Mouse (Mus musculus): Measurements from ENCODE around the gene Myo10.

The Myo10 gene

GRCm38 (mm10) chr15:25622200-25622866 is at the start of gene Myo10:
TSS of gene Myo10 (plus strand) at chr15:25622525.
- DNase-seq: peak; percentile 86

DNA sequence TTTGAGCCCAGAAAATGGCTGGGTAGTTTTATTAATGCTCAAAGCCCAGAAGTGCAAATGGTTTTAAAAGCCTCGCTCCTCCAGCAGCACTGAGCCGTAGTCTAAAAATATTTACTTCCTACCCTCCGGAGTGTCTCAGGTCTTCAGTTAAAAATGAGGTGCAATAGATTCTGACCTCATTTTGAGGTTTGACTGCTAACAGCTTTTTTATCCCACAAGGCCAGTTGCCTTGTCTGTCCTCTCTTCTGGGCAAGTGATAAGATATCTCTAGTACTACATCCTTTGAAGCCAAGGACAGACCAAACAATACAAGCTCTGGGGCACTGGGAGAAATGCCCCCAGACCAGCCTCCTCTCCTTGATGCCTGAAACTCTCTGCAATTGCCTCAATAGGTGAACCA is 49.2 kb upstream of the Myo10 start:
- DNase-seq: no peak

DNA sequence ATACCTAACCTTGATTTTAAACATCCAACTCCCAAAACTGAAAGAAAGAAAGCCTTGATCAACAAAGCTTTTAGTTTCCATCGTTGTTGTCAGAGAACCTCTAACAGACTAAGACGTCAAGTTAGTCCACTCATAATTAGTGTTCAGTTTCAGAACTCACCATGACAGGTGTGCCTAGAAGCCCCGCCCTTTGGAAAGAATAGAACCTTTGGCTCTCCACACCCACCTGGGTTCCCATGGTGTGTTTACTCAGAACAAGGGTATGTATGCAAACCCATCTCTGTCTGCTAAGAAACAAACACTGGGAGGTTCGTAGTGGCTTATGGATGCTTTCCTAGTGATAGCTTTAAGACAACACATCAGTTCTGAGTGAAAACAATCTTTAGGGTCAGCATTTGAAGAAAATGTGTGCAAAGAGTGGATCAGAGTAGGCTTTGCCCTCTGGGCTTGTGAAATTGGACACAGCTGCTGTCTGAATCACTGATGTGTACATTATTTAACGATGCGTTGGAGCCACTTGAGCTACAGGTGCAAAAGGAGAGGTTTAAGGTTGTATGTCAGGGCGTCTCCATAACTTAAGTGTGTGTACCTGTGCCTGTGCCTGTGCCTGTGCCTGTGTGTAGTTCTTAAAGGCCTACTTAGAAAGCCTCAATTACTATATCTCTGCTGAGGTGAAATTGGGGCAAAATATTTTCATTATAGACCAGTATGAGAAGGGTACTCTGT is 48.3 kb upstream of the Myo10 start:
- DNase-seq: no peak

GRCm38 (mm10) chr15:25577327-25578051 is 44.8 kb upstream of the Myo10 start:
- DNase-seq: no peak

GRCm38 (mm10) chr15:25578369-25578768 is 44.0 kb upstream of the Myo10 start:
- no peak for DNase-seq

- no peak for DNase-seq
Observed at GRCm38 (mm10) chr15:25580731-25581130, 41.6 kb upstream of the Myo10 start.

- no peak for DNase-seq
Observed at GRCm38 (mm10) chr15:25582055-25582454, 40.3 kb upstream of the Myo10 start.

- no peak for DNase-seq
Observed at GRCm38 (mm10) chr15:25583361-25583760, 39.0 kb upstream of the Myo10 start.

DNA sequence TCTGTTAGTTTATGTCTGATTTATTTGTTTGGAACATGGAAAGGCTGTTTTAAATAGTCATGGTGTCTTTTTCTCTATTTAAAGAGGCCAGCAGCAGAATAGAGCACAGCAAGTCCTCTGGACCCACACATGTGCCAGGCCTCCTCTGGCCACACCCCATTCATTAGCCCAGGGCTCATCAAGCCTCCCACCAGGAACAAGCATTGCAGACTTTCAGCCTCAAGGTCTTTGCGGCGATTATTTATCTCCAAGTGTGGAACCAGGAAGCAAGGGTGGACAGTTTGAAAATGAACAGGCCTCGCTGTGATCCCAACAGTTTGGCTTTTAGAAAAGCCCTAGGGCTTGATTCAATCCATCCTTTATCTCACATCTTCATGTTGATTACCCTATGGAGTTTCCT is 35.5 kb upstream of the Myo10 start:
- DNase-seq: no peak

DNA sequence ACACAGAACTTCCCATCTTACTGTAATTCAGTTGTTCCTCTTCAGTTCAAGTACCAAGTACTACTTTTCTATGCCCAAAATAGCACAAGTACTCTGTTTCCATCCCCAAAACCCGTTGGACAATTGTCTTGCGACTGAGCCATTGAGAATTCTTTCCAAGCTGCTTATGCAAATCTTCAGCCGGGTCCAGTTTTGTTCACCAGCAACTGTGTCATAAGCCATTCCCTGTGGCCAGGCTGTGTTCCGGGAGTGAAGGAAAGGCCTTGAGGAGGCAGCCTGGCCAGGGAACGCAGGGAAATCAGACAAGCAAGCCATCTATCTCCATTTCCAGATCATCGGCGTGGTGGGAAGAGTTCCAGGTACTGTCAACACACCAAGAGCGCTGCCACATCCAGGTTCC is 34.4 kb upstream of the Myo10 start:
- DNase-seq: no peak

- no peak for DNase-seq
Observed at GRCm38 (mm10) chr15:25589318-25589902, 32.9 kb upstream of the Myo10 start.

DNA sequence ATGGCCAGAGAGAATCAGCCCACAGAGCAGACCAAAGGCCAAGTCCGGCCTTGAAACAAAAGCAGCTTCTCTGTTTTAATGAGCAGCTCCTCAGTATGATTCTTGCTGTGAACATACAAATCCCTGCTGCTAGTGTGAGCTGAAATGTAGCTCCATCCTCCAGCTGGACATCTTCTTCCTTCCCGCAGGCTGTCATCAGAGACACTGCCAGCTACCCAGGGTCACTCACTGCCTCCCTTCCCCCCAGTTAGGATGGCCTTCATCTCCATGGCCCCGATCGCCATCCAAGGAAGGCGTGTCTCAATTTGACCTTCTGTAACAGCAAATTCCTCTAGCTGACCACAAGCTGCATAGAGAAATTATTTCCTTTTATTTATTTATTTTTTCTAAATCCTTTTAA is 32.4 kb upstream of the Myo10 start:
- peak; percentile 41 for DNase-seq

DNA sequence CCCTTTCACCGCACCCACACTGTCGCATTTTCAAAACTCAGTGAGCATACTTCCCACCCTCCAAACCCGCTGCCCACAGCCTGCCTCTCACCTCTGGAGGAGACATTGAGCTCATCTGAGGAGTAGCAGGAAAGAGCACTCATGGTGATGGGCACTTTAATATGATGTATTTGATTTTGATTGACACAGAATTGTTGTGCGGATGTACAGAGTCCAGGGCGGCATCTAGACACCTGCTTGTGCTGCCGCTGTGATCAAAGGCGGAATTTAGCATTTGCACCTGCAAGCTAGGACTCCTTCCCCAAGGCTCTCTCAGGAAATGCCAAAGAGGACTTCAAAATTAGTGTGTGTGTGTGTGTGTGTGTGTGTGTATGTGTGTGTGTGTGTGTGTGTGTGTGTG is 31.4 kb upstream of the Myo10 start:
- DNase-seq: no peak

DNA sequence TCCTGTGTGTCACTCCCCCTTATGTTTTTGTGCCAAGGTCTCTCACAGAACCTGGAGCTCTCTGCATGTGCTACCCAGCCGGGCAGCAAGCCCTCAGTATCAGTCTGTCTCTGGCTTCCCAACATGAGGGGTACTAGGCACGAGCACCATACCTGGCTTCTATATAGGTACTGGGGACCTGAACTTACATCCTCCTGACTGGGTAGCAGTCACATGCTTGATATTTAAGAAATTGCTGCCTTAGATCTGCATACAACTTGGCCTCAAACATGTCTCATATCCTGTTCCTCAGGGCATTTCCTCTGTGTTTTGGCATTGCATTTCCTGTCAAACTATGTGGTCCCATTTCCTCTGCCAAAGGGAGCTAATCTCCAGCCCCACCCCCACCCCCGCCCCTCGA is 30.4 kb upstream of the Myo10 start:
- DNase-seq: no peak

DNA sequence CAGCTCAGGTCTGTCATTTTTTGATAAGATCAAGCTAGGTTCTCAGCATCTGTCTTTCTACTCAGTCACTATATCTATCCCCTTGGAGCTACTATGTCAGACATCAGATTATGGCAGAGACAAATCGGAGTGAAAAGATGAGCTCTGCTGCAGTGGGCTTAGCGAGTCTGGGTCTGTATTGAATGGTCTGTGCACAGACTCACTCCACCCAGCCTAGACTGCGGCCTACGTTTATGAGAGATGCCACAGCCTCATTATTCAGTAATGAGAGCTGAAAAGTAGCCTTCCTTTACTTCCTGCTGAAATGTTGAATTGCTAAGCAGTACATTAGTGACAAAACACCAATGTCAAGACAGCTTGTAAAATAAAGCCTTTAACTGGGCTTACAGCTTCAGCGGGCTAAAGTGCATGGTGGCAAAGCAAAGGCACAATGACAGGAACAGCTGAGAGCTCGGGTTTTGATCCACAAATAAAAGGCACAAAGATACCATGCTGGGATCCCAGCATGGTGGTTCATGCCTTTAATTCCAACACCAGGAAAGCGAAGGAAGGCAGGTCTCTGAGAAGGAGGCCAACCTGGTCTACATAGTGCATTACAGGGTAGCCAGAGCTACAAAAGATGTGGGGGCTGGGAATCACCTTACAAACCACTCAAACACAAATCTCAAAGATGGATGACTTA is 28.7 kb upstream of the Myo10 start:
- no peak for DNase-seq

- no peak for DNase-seq
Observed at GRCm38 (mm10) chr15:25598313-25598712, 24.0 kb upstream of the Myo10 start.

- DNase-seq: no peak
Observed at GRCm38 (mm10) chr15:25602306-25602705, 20.0 kb upstream of the Myo10 start.

DNA sequence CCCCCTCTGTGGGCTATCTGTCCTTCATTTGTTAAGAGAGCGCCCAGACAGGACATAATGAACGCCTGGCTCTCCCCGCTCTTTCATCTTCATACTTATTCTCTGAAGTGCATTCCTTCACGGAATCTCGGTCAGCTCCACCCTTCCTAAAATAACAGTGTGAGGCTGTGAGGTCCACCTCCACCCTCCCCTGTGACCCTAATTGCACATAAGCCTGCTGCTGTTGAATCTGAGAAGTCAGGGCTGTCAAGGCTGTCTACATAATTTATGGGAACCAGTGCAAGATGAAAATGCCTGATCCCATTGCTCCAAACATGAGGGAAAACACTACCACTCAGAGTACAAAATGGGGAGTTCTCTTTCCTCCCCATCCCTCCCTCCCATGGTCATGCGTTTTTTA is 19.0 kb upstream of the Myo10 start:
- no peak for DNase-seq

GRCm38 (mm10) chr15:25604231-25604630 is 18.1 kb upstream of the Myo10 start:
- DNase-seq: no peak

GRCm38 (mm10) chr15:25605376-25605775 is 16.9 kb upstream of the Myo10 start:
- DNase-seq: no peak

- DNase-seq: no peak
Observed at GRCm38 (mm10) chr15:25608742-25609141, 13.6 kb upstream of the Myo10 start.

- no peak for DNase-seq
Observed at GRCm38 (mm10) chr15:25609253-25609652, 13.1 kb upstream of the Myo10 start.

- DNase-seq: no peak
Observed at GRCm38 (mm10) chr15:25611178-25611577, 11.1 kb upstream of the Myo10 start.
